Mouse (Mus musculus): Measurements from ENCODE around the gene Gm42742.
A peak's percentile ranks its signal among the peaks of the same experiment; 100 is the strongest.

Gene Gm42742

DNA sequence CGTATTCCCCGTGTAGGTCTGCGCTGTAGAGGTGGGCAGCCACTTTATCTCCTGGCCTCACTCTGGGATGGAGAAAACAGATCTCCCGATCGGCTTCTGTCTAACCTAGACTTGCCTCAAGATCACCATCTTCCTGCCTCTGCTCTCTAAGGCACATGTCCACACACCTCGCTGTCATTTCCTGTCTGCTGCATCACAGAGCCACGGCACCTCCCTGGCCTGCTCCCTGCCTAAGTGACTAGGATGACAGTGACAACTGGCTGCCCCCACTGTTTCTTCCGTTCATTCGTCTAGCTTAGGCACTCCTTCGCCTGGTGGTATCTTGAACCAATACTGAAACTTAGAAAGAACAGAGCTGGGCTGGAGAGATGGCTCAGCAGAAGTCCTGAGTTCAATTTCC is 21.3 kb downstream of the Gm42742 start:
- DNase-seq (ENCODE audit: low spot score) = no peak

- no peak for DNase-seq (ENCODE audit: low spot score)
These were observed 24.4 kb downstream of the Gm42742 start for GRCm38 (mm10) chr7:126996449-126996848.

GRCm38 (mm10) chr7:126988816-126989215 is 32.1 kb downstream of the Gm42742 start:
- DNase-seq (ENCODE audit: low spot score) = no peak

- DNase-seq (ENCODE audit: low spot score) = no peak
These were observed 34.6 kb downstream of the Gm42742 start for GRCm38 (mm10) chr7:126986319-126986718.

DNA sequence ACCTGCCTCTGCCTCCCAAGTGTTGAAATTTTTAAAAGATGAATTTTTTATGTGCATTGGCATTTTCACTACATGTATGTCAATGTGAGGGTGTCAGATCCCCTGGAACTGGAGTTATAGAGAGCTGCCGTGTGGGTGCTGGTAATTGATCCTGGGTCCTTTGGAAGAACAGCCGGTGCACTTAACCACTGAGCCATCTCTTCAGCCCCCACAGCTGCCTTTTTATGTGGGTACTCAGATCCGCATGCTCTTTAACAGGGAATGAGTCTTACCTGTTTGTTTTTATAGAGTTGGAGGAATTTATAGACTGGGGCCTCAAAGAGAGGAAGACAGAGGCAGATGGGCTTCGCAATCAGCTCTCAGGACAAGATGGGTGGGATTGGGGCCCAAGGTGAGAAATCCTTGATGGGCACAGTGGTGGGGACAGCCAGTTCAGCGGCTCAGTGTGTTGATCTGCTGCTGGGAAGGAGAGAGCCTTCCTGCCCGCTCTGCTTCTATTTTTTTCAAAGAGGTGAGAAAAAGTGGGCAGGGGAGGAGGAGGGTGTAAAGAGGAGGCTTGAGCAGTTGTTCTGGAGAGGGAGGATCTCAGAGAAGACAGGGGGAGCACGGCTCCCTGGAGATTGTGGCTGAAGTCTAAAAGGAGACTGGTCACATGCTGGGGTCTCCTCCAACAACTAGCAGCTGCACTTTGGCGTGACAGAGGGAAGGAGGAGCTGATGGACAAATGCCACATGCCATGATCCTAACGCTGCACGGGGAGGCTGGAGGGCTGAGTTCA is 36.0 kb downstream of the Gm42742 start:
- no peak for DNase-seq (ENCODE audit: low spot score)

DNA sequence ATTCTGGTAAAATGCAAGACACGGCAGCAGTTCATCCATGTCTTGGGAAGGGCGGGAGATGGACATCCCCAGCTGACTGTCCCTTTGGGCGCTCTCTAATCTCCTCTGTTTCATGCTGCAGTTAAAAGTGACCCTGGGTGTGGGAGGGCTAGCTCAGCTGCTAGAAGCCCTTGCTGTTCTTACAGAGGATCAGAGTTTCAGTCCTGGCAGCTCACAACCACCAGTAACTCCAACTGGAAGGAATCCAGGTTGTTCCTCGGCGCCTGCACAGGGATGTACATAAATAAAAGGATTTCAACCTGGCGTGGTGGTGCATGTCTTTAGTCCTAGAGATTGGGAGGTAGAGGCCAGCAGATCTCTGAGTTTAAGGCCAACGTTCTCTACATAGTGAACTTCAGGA is 37.8 kb downstream of the Gm42742 start:
- DNase-seq (ENCODE audit: low spot score) = no peak

- peak; percentile 42 for DNase-seq (ENCODE audit: low spot score)
These were observed 38.8 kb downstream of the Gm42742 start for GRCm38 (mm10) chr7:126982054-126982453.

DNA sequence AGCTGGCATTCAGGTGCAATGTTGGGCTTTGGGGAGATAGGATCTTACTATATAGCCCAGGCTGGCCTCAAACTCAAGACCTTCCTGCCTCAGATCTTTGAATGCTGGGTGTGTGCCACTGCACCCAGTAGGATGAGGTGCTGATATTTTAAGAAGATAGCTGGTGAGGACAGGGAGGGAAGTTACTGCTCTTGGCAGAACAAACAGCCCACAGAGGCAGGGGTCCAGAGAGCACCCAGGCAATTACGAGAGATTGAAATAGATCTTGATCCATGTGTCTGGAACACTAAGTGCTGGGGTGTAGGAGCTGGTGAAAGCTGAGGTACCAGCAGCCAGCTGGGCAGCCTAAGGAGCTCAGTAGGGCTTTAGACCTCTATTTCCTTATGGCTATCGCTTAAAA is 39.3 kb downstream of the Gm42742 start:
- no peak for DNase-seq (ENCODE audit: low spot score)

- DNase-seq (ENCODE audit: low spot score) = no peak
These were observed 42.1 kb downstream of the Gm42742 start for GRCm38 (mm10) chr7:126978841-126979240.

GRCm38 (mm10) chr7:126976878-126977459 is 43.9 kb downstream of the Gm42742 start:
- no peak for DNase-seq (ENCODE audit: low spot score)

GRCm38 (mm10) chr7:126975950-126976866 is 44.7 kb downstream of the Gm42742 start, which contains the start of gene Cdiptos:
Gene Cdiptos, minus strand, starts transcription at chr7:126976098.
- DNase-seq (ENCODE audit: low spot score) = peak; percentile 92

GRCm38 (mm10) chr7:126975893-126975949 is 45.2 kb downstream of the Gm42742 start, which contains the start of gene Cdipt:
Gene Cdipt, plus strand, starts transcription at chr7:126975914.
- DNase-seq (ENCODE audit: low spot score) = no peak

DNA sequence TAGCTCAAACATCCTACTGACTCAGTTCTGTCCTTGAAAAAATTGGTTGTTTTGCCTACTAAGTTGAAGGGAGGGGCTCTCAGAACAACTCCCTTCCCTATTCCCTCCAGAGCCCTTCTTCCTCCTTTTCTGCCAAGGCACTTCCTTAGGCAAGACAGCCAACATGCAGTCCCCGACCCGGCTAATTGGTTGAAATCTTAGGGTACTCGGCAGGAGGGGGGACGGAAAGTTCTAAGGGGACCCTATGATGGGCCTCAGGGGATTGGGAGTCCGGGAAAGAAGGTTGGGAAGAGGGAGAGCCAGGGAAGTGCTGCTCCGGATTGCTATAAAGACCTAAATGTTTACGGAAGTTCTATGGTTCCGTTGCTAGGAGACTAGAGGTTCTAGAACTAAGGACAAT is 45.4 kb downstream of the Gm42742 start:
- DNase-seq (ENCODE audit: low spot score) = no peak

GRCm38 (mm10) chr7:126967361-126967760 is 53.5 kb downstream of the Gm42742 start:
- no peak for DNase-seq (ENCODE audit: low spot score)

- no peak for DNase-seq (ENCODE audit: low spot score)
These were observed 55.3 kb downstream of the Gm42742 start for GRCm38 (mm10) chr7:126965568-126965967.
